Mouse (Mus musculus) embryonic facial prominence, embryonic 13.5 days (tissue): ENCODE measurements around the gene Prkar1b. TPM values are rescaled to one million over a fixed set of nuclear protein-coding genes. Genes with fewer than 3 reads are reported as not detected.

ENCODE experiments used
- ATAC-seq: fragments of 200-750 bp; cut with Nextera tagmentation; 2 replicates; pipeline ENCODE4 v1.8.0; 2017; ENCODE audit warnings: low read depth; ENCODE audit not compliant: insufficient number of reproducible peaks, insufficient read depth, low FRiP score, low TSS enrichment
- H3K27ac ChIP-seq: fragments of 300-500 bp; sonication (generic); 2 replicates; pipeline ENCODE4 v1.5.1; 2015; ENCODE audit warnings: moderate library complexity, mild to moderate bottlenecking, inconsistent platforms
- H3K27me3 ChIP-seq: fragments of 300-500 bp; sonication (generic); 2 replicates; pipeline ENCODE4 v1.6.1; 2015; ENCODE audit warnings: mild to moderate bottlenecking, inconsistent platforms
- H3K36me3 ChIP-seq: fragments of 300-500 bp; sonication (generic); 2 replicates; pipeline ENCODE4 v1.6.1; 2015; ENCODE audit warnings: mild to moderate bottlenecking, inconsistent platforms
- H3K4me1 ChIP-seq: fragments of 300-500 bp; sonication (generic); 2 replicates; pipeline ENCODE4 v1.6.1; 2015; ENCODE audit warnings: inconsistent platforms
- H3K4me2 ChIP-seq: fragments of 300-500 bp; sonication (generic); 2 replicates; pipeline ENCODE4 v1.6.1; 2015; ENCODE audit warnings: moderate library complexity, mild to moderate bottlenecking, inconsistent platforms
- H3K4me3 ChIP-seq: fragments of 300-500 bp; sonication (generic); 2 replicates; pipeline ENCODE4 v1.5.1; 2015; ENCODE audit warnings: mild to moderate bottlenecking, inconsistent platforms
- H3K9ac ChIP-seq: fragments of 300-500 bp; sonication (generic); 2 replicates; pipeline ENCODE4 v1.6.1; 2015; ENCODE audit warnings: mild to moderate bottlenecking, inconsistent platforms
- H3K9me3 ChIP-seq: fragments of 300-500 bp; sonication (generic); 2 replicates; pipeline ENCODE4 v1.6.1; 2016; ENCODE audit warnings: inconsistent platforms
- WGBS: fragments of 180-500 bp; shearing (Covaris S2); methylation state at CpG from one replicate; pipeline ENCODE4 v1.1.7; 2015; ENCODE audit warnings: mixed read lengths; 5-methylcytosine and 5-hydroxymethylcytosine counted together
- polyA plus RNA-seq: library from polyadenylated mRNA; unstranded; fragments of >200 nt; fragmentation: Nextera tagmentation; extraction: Ambion mirVana; gene quantifications from 2 replicates; pipeline ENCODE4 v1.2.1, GENCODE M21; 2015

Gene Prkar1b
- polyA plus RNA-seq, 1 experiment from 2014 or later, result 27.7 TPM

- peak overlapping the region; percentile 79 for H3K4me3 ChIP-seq
- H3K36me3 ChIP-seq, result no peaks in the 10 kb centered on the region
- peak; percentile 49 for ATAC-seq
- H3K4me1 ChIP-seq, result peaks cover 72% of the 10 kb centered on the region
- H3K4me2 ChIP-seq, result peak overlapping the region; percentile 94
- WGBS, result under 1% methylated on average over 45 of the region's 52 CpGs
- H3K9ac ChIP-seq, result peak overlapping the region; percentile 83
- peak overlapping the region; percentile 88 for H3K27ac ChIP-seq
- peaks cover 90% of the 10 kb centered on the region for H3K27me3 ChIP-seq
- H3K9me3 ChIP-seq, result no peaks in the 10 kb centered on the region
Observed at GRCm38 (mm10) chr5:138995721-138996311, 154.0 kb downstream of the Prkar1b start.

GRCm38 (mm10) chr5:138994786-138995720 lies 154.7 kb downstream of the Prkar1b start:
- H3K36me3 ChIP-seq, result no peaks in the 10 kb centered on the region
- peaks cover 90% of the 10 kb centered on the region for H3K27me3 ChIP-seq
- H3K4me2 ChIP-seq, result peak overlapping the region; percentile 94
- peak overlapping the region; percentile 79 for H3K4me3 ChIP-seq
- peak overlapping the region; percentile 88 for H3K27ac ChIP-seq
- no peaks in the 10 kb centered on the region for H3K9me3 ChIP-seq
- peaks cover 73% of the 10 kb centered on the region for H3K4me1 ChIP-seq
- ATAC-seq, result peak; percentile 49
- under 1% methylated on average over 87 of the region's 127 CpGs for WGBS
- peak overlapping the region; percentile 83 for H3K9ac ChIP-seq

GRCm38 (mm10) chr5:138994108-138994785 lies 155.6 kb downstream of the Prkar1b start:
- Histone ChIP-seq H3K4me1 (peaks cover 68% of the 10 kb centered on the region), H3K4me3 (peak overlapping the region; percentile 79), H3K4me2 (peak overlapping the region; percentile 94), H3K36me3 (no peaks in the 10 kb centered on the region), H3K9me3 (no peaks in the 10 kb centered on the region), H3K27ac (peak overlapping the region; percentile 88), H3K9ac (peak overlapping the region; percentile 83), H3K27me3 (peaks cover 82% of the 10 kb centered on the region)
- under 1% methylated on average over 42 of the region's 48 CpGs for WGBS
- ATAC-seq, result no peak

DNA sequence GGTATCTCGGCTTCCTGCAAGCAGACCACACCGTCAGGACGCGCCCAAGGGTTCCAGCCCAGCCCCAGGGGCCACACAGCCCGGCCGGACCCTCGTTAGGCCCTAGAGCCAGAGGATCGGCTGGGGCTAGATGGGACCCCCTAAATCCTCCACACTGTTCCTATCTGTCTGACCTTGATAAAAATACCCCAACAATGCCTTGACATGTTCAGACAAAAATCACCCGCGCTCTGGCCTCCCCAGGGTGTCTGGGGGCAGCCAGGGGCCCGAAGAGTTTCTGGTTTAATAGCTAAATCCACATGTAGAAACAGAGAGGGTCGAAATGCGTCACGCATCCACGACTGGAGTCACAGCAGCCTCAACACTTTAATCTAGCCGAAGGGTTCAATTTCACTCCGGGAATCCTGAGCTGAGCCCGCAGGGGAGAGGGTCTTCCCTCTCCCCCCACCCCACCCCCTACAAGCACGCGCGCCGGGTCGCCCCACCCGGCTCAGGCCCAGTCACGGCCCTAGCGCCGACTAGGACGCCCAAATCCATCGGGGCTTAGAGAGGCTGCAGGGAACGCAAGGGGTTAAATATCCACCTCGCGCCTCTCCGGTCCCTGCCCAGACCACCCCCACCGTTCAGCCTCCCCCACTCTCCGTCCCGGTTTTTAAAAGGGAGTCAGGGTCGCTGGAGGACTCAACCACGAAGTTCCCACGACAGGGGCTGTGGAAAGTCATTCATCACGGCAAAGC lies 156.3 kb downstream of the Prkar1b start:
- no peaks in the 10 kb centered on the region for H3K36me3 ChIP-seq
- peaks cover 70% of the 10 kb centered on the region for H3K4me1 ChIP-seq
- peak overlapping the region; percentile 79 for H3K4me3 ChIP-seq
- no peak for ATAC-seq
- peaks cover 75% of the 10 kb centered on the region for H3K27me3 ChIP-seq
- no peaks in the 10 kb centered on the region for H3K9me3 ChIP-seq
- under 1% methylated on average over 40 of the region's 40 CpGs for WGBS
- peak overlapping the region; percentile 94 for H3K4me2 ChIP-seq
- H3K9ac ChIP-seq, result peak overlapping the region; percentile 83
- H3K27ac ChIP-seq, result peak overlapping the region; percentile 88

- Histone ChIP-seq H3K4me2 (peak overlapping the region; percentile 94), H3K9ac (peak overlapping the region; percentile 83), H3K4me1 (peaks cover 65% of the 10 kb centered on the region), H3K27ac (peak overlapping the region; percentile 88; the same call in 1 of the 2 replicates), H3K4me3 (peak overlapping the region; percentile 79), H3K27me3 (peaks cover 70% of the 10 kb centered on the region), H3K36me3 (peaks cover 4% of the 10 kb centered on the region), H3K9me3 (no peaks in the 10 kb centered on the region)
- no peak for ATAC-seq
- WGBS, result 2% methylated on average over 56 of the region's 59 CpGs
Observed at GRCm38 (mm10) chr5:138992611-138993370, 157.0 kb downstream of the Prkar1b start.

GRCm38 (mm10) chr5:138991734-138992133 lies 158.1 kb downstream of the Prkar1b start:
- H3K4me3 ChIP-seq, result peak overlapping the region; percentile 79
- H3K9ac ChIP-seq, result 0 out of 2 replicates have a peak overlapping the region, but pooled peaks have one; percentile 83
- peaks cover 14% of the 10 kb centered on the region for H3K36me3 ChIP-seq
- peaks cover 54% of the 10 kb centered on the region for H3K4me1 ChIP-seq
- H3K4me2 ChIP-seq, result peak overlapping the region; percentile 94
- no peaks in the 10 kb centered on the region for H3K9me3 ChIP-seq
- peaks cover 61% of the 10 kb centered on the region for H3K27me3 ChIP-seq
- ATAC-seq, result no peak
- 21% methylated on average over 4 of the region's 4 CpGs for WGBS
- H3K27ac ChIP-seq, result no peak overlapping the region

DNA sequence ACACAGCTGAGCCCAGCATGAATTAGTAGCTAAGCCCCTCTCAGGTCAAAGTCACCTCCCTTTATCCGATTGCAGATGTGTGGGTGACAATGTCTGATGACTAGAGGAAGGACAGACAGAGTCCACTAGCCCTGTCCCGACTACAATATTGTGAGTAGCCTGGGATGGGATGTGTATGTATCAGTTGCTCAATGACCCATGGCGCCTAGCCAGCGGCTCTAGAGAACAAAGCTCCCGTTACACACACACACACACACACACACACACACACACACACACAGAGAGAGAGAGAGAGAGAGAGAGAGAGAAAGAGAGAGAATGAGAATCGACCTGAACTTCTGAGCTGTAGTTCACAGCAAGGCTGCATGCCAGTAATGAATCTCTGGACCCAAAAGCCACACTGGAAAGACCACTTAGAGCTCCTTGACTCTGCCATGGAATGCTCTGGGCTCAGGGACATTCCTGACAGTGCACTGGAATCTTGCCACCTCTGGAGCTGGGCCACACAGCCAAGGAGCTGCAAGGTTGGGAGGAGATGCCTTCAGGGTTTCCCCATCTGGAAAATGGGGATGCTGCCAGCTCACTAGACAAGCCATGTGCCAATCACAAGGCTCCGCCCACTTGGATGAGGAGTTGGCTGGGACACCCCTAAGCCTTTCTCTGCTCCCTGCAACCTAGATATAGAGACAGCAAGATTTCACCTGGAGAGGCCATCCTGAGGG lies 159.0 kb downstream of the Prkar1b start:
- H3K27me3 ChIP-seq, result peaks cover 52% of the 10 kb centered on the region
- H3K4me3 ChIP-seq, result 0 out of 2 replicates have a peak overlapping the region, but pooled peaks have one; percentile 79
- peaks cover 21% of the 10 kb centered on the region for H3K36me3 ChIP-seq
- no peaks in the 10 kb centered on the region for H3K9me3 ChIP-seq
- no peak overlapping the region for H3K27ac ChIP-seq
- H3K9ac ChIP-seq, result no peak overlapping the region
- WGBS, result 62% methylated on average over 7 of the region's 7 CpGs
- no peak for ATAC-seq
- H3K4me2 ChIP-seq, result peak overlapping the region; percentile 94
- H3K4me1 ChIP-seq, result peaks cover 47% of the 10 kb centered on the region

GRCm38 (mm10) chr5:138989567-138989966 lies 160.2 kb downstream of the Prkar1b start:
- no peak overlapping the region for H3K27ac ChIP-seq
- peaks cover 48% of the 10 kb centered on the region for H3K27me3 ChIP-seq
- ATAC-seq, result no peak
- peaks cover 45% of the 10 kb centered on the region for H3K4me1 ChIP-seq
- no peaks in the 10 kb centered on the region for H3K9me3 ChIP-seq
- peaks cover 33% of the 10 kb centered on the region for H3K36me3 ChIP-seq
- 79% methylated on average over 6 of the region's 6 CpGs for WGBS
- no peak overlapping the region for H3K4me2 ChIP-seq
- H3K4me3 ChIP-seq, result no peak overlapping the region
- no peak overlapping the region for H3K9ac ChIP-seq

DNA sequence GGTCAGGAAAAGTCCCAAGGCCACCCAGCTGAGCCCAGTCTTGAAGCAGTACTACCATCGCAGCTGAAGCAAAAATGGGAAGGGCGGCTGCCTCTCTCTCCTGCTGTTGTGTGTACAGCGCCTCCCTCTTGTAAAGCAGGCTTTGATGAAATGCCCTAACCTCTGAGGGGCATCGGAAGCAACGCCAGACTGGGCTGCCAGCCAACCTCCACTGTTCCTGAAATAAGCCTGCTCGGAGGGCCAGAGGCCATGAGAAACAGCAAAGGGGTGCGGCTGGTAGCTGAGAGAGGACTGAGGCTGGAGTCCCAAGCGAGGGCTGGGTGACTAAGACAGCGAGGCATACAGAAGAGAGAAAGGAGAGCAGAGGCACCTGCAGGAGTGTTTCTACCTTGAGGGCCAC lies 161.0 kb downstream of the Prkar1b start:
- no peak overlapping the region for H3K4me3 ChIP-seq
- H3K36me3 ChIP-seq, result peaks cover 41% of the 10 kb centered on the region
- no peaks in the 10 kb centered on the region for H3K9me3 ChIP-seq
- H3K27me3 ChIP-seq, result peaks cover 42% of the 10 kb centered on the region
- H3K4me1 ChIP-seq, result peaks cover 37% of the 10 kb centered on the region
- 0 out of 2 replicates have a peak overlapping the region, but pooled peaks have one; percentile 32 for H3K9ac ChIP-seq
- H3K27ac ChIP-seq, result peak overlapping the region; percentile 36
- peak overlapping the region; percentile 24; the same call in 1 of the 2 replicates for H3K4me2 ChIP-seq
- ATAC-seq, result no peak
- WGBS, result 47% methylated on average over 9 of the region's 9 CpGs

GRCm38 (mm10) chr5:138987994-138988393 lies 161.8 kb downstream of the Prkar1b start:
- Histone ChIP-seq H3K4me2 (no peak overlapping the region), H3K27me3 (peaks cover 34% of the 10 kb centered on the region), H3K4me1 (peaks cover 30% of the 10 kb centered on the region), H3K27ac (peak overlapping the region; percentile 60), H3K9me3 (no peaks in the 10 kb centered on the region), H3K9ac (peak overlapping the region; percentile 21; the same call in 1 of the 2 replicates), H3K4me3 (no peak overlapping the region), H3K36me3 (peaks cover 46% of the 10 kb centered on the region)
- 65% methylated on average over 10 of the region's 10 CpGs for WGBS
- ATAC-seq, result peak; percentile 57; the same call in 1 of the 2 replicates
